Mouse (Mus musculus): Measurements from ENCODE around the gene Ttll11. TPM values are rescaled to one million over a fixed set of nuclear protein-coding genes. Genes with fewer than 3 reads are reported as not detected.

Ttll11 gene
- polyA plus RNA-seq, 1 experiment, result 4.1 TPM

DNA sequence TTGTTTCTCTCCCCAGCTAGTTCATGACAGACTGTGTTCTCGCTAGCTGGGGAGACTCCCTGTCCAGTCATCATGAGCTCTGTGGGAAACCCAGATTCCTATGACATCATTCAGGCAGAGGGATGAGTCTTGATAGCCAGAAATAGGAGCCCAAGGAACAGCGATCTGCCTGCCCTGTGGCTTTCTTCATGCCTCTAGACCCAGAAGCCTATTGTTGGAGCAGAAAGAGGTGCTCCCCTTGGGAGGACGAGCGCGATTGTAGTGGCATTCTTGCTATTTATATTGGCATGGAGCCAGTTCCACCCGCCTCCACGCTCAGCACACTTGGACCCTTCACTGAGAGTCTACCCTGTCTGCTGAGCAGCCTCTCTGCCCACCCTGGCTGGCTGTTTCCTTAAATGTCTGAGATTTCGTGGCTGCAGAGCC, 265.0 kb downstream of the Ttll11 start:
- no peak overlapping the region for H3K4me3 ChIP-seq (replicated peaks; ENCODE audit: control insufficient read depth, low read depth, low read length)
- TF ChIP-seq POLR2A (IDR thresholded peaks at IDR 0.05; ENCODE audit: borderline replicate concordance, control insufficient read depth, low read depth, low read length) (no peak), CTCF (IDR thresholded peaks at IDR 0.05; ENCODE audit: control insufficient read depth, insufficient read depth, low read length) (no peak)
- WGBS, result 80% methylated on average over 8 of the region's 8 CpGs
- no peak overlapping the region for H3K27ac ChIP-seq (ENCODE audit: control insufficient read depth, insufficient read depth, low read depth, low read length, poor library complexity)
- H3K4me1 ChIP-seq (ENCODE audit: control insufficient read depth, insufficient read depth, low read length), result peaks cover 8% of the 10 kb centered on the region

- peaks cover 11% of the 10 kb centered on the region for H3K4me1 ChIP-seq (ENCODE audit: control insufficient read depth, insufficient read depth, low read length)
- no peak overlapping the region for H3K4me3 ChIP-seq (replicated peaks; ENCODE audit: control insufficient read depth, low read depth, low read length)
- 85% methylated on average over 7 of the region's 7 CpGs for whole genome bisulfite sequencing
- H3K27ac ChIP-seq (ENCODE audit: control insufficient read depth, insufficient read depth, low read depth, low read length, poor library complexity), result no peak overlapping the region
- TF ChIP-seq CTCF (IDR thresholded peaks at IDR 0.05; ENCODE audit: control insufficient read depth, insufficient read depth, low read length), result no peak
- TF ChIP-seq POLR2A (IDR thresholded peaks at IDR 0.05; ENCODE audit: borderline replicate concordance, control insufficient read depth, low read depth, low read length), result no peak
Measured at GRCm38 (mm10) chr2:35713460-35713859, 266.3 kb downstream of the Ttll11 start.

DNA sequence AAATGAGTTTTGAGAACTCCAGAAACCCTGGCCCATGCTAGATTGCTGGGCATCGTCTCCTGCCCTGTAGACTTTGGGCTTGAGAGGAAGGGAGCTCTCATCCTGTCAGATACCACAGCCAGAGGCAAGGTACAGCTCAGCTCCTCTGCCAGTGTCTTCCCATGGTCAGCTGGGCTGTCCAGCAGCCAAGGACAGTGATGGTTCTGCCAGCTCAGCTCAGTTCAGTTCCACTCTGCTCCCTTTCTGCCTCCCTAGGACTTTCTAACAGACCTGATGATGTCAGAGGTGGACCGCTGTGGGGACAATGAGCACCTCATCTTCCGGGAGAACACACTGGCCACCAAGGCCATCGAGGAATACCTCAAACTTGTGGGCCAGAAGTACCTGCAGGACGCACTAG, 267.1 kb downstream of the Ttll11 start:
- H3K4me1 ChIP-seq (ENCODE audit: control insufficient read depth, insufficient read depth, low read length), result peaks cover 5% of the 10 kb centered on the region
- no peak for TF ChIP-seq CTCF (IDR thresholded peaks at IDR 0.05; ENCODE audit: control insufficient read depth, insufficient read depth, low read length)
- TF ChIP-seq POLR2A (IDR thresholded peaks at IDR 0.05; ENCODE audit: borderline replicate concordance, control insufficient read depth, low read depth, low read length), result no peak
- no peak overlapping the region for H3K4me3 ChIP-seq (replicated peaks; ENCODE audit: control insufficient read depth, low read depth, low read length)
- no peak overlapping the region for H3K27ac ChIP-seq (ENCODE audit: control insufficient read depth, insufficient read depth, low read depth, low read length, poor library complexity)
- WGBS, result 85% methylated on average over 5 of the region's 5 CpGs

DNA sequence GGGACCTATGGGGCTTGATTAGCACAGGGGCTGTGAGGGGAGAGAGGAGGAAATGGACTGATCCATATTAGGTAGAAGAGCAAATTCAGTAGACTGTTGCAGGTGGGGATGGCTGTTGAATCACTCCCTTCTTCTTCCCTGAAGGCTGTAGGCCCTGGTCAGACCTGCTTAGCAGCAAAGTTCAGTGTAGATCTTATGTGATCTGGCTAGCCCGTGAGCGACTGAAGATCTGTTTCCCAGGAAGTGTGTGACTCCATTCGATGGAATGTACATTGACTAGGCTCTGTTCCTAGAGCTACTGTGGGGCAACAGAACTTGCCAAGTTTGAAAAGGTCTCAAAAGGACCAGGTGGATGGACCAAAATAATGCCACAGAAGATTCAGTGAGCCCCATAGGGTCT, 276.5 kb downstream of the Ttll11 start:
- 88% methylated on average over 3 of the region's 3 CpGs for WGBS
- no peaks in the 10 kb centered on the region for H3K4me1 ChIP-seq (ENCODE audit: control insufficient read depth, insufficient read depth, low read length)
- no peak overlapping the region for H3K4me3 ChIP-seq (replicated peaks; ENCODE audit: control insufficient read depth, low read depth, low read length)
- TF ChIP-seq POLR2A (IDR thresholded peaks at IDR 0.05; ENCODE audit: borderline replicate concordance, control insufficient read depth, low read depth, low read length) (no peak), CTCF (IDR thresholded peaks at IDR 0.05; ENCODE audit: control insufficient read depth, insufficient read depth, low read length) (no peak)
- H3K27ac ChIP-seq (ENCODE audit: control insufficient read depth, insufficient read depth, low read depth, low read length, poor library complexity), result no peak overlapping the region

DNA sequence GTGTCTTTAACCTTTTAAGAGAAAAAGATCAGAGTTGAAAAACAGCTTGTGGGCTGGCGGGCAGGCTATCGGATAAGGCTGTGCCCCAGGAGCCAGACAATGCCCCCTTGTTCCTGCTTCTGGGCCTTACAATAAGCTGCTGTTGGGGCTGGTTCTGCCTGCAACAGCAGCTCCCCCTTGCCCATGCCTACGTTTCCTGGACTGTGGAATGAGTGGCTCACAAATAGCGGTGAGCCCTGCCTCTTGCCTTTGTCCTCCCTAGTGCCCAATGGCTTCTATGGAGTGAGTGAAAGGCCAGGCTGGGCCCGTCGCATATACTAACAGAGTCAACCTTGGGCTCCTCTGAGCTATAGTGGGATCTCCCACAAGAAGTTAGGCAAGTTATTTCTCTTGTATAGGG, 277.1 kb downstream of the Ttll11 start:
- H3K4me1 ChIP-seq (ENCODE audit: control insufficient read depth, insufficient read depth, low read length), result no peaks in the 10 kb centered on the region
- TF ChIP-seq POLR2A (IDR thresholded peaks at IDR 0.05; ENCODE audit: borderline replicate concordance, control insufficient read depth, low read depth, low read length) (no peak), CTCF (IDR thresholded peaks at IDR 0.05; ENCODE audit: control insufficient read depth, insufficient read depth, low read length) (no peak)
- no peak overlapping the region for H3K27ac ChIP-seq (ENCODE audit: control insufficient read depth, insufficient read depth, low read depth, low read length, poor library complexity)
- H3K4me3 ChIP-seq (replicated peaks; ENCODE audit: control insufficient read depth, low read depth, low read length), result no peak overlapping the region
- 81% methylated on average over 6 of the region's 6 CpGs for WGBS

DNA sequence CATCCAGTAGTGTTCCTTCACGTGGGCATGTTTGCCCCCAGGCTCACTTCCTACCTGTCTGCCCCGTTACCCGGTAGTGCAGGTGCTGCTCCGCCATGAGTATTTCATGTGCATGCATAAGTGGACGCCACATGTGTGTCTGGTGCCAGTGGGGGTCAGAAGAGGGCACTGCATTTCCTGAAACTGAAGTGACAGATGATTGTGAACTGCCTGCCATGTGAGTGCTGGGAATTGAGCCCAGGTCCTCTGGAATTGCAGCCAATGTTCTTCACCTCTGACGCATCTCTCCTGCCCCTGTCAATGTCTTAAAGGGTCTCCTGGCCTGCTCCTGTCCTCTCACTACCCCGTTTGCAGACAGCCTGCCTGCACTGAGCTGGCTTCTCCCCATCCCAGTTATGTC, 277.7 kb downstream of the Ttll11 start:
- no peak for TF ChIP-seq CTCF (IDR thresholded peaks at IDR 0.05; ENCODE audit: control insufficient read depth, insufficient read depth, low read length)
- TF ChIP-seq POLR2A (IDR thresholded peaks at IDR 0.05; ENCODE audit: borderline replicate concordance, control insufficient read depth, low read depth, low read length), result no peak
- WGBS, result 86% methylated on average over 7 of the region's 7 CpGs
- Histone ChIP-seq H3K4me1 (ENCODE audit: control insufficient read depth, insufficient read depth, low read length) (no peaks in the 10 kb centered on the region), H3K4me3 (replicated peaks; ENCODE audit: control insufficient read depth, low read depth, low read length) (no peak overlapping the region), H3K27ac (ENCODE audit: control insufficient read depth, insufficient read depth, low read depth, low read length, poor library complexity) (no peak overlapping the region)

Other genes with a start within 250 kb of the Ttll11 start
- 37.6 and 42.9 TPM in 2 replicates for gene Ndufa8, start 69.5 kb upstream of the Ttll11 start, polyA plus RNA-seq (2011; ENCODE audit: insufficient read depth, insufficient read length, low replicate concordance, missing spikeins)
- not detected in 2 replicates for gene Morn5, start 69.5 kb upstream of the Ttll11 start, polyA plus RNA-seq (2011; ENCODE audit: insufficient read depth, insufficient read length, low replicate concordance, missing spikeins)
- not detected in 2 replicates for gene Lhx6, start 125.5 kb upstream of the Ttll11 start, polyA plus RNA-seq (2011; ENCODE audit: insufficient read depth, insufficient read length, low replicate concordance, missing spikeins)
- 4.9 and 6.7 TPM in 2 replicates for gene Mrrf, start 156.5 kb upstream of the Ttll11 start, polyA plus RNA-seq (2011; ENCODE audit: insufficient read depth, insufficient read length, low replicate concordance, missing spikeins)
- gene Rbm18, start 156.9 kb upstream of the Ttll11 start, polyA plus RNA-seq (2011; ENCODE audit: insufficient read depth, insufficient read length, low replicate concordance, missing spikeins), result 6.1 and 12.7 TPM in 2 replicates

All from bone marrow, adult 2 months (tissue).